Comparison of ENCODE assay signal across 9 mouse cellular contexts in the genomic region with DNA sequence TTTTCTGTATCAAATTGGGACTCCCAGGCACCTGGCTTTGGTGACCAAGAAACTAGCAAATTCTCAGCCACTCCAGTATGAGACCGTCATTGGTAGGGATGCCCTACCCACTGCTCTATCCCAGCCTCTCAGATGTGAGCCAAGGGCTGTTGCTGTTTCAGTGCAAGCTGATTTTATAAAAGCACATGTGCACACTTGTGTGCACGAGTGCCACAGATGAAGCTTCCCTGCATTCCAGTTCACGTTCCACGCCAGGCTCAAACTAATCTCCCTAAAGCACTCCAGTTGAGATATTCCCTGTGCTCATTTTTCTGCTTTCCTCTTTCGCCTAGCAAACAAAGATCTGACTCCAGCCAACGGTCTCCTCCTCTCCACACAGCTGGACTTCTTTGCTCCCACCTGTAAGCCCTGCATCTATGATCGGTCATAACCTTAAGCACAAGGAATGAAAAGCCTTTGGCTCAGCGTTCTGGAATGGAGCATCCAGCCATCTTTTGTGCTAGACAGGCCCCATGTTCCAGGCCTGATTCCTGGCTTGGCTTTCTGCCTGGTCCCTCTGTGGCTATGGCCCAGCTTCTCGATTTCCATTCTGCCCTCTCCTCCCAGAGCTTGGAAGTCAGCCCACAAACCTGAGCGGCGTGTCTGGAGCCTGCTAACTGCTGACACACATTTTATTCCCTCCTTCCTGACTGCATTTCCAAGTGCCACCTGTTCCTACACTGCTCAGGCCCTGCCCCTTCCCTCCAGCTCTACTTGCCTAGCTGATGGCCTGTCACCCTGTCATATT.
DNase-seq lines count a peak whose midpoint lies in the region; ATAC-seq and TF ChIP-seq lines count a peak whose summit lies in the region.
"Had no signal": no experiment of that assay in that cellular context is flagged by ENCODE, and none has a peak within 500 bp of the region (broad histone marks: within the 10 kb centered on the region; RNA-seq: fewer than 3 reads in every experiment).

No protein-coding gene starts in this region.

- no peak for TF ChIP-seq CTCF in hindbrain, postnatal 0 days (IDR thresholded peaks at IDR 0.05; ENCODE audit: low read depth)

- no peaks in the 10 kb centered on the region for H3K27me3 ChIP-seq in hindbrain, postnatal 0 days (ENCODE audit: insufficient read depth, low read length)
- H3K27me3 ChIP-seq in midbrain, embryonic 15.5 days (replicated peaks) = no peaks in the 10 kb centered on the region
- H3K27me3 ChIP-seq: liver, embryonic 15.5 days had no signal

- no peaks in the 10 kb centered on the region for H3K9me3 ChIP-seq in hindbrain, postnatal 0 days (ENCODE audit: low read length)
- H3K9me3 ChIP-seq in midbrain, embryonic 15.5 days = no peaks in the 10 kb centered on the region
- H3K9me3 ChIP-seq: liver, embryonic 15.5 days had no signal

- H3K27ac ChIP-seq in hindbrain, postnatal 0 days = peak overlapping the region; percentile 46
- H3K27ac ChIP-seq in midbrain, embryonic 15.5 days = 0 out of 2 replicates have a peak overlapping the region, but pooled peaks have one; percentile 12
- H3K27ac ChIP-seq: liver, embryonic 15.5 days had no signal

- no peak overlapping the region for H3K4me2 ChIP-seq in hindbrain, postnatal 0 days (ENCODE audit: low read depth, low read length)
- H3K4me2 ChIP-seq in midbrain, embryonic 15.5 days = no peak overlapping the region
- H3K4me2 ChIP-seq: liver, embryonic 15.5 days had no signal

- H3K9ac ChIP-seq in hindbrain, postnatal 0 days (replicated peaks; ENCODE audit: low read length) = no peak overlapping the region
- no peak overlapping the region for H3K9ac ChIP-seq in midbrain, embryonic 15.5 days
- H3K9ac ChIP-seq: liver, embryonic 15.5 days had no signal

- H3K4me1 ChIP-seq in hindbrain, postnatal 0 days (ENCODE audit: insufficient read depth, low read length) = peaks cover 15% of the 10 kb centered on the region; the same call in 1 of the 2 replicates
- H3K4me1 ChIP-seq in midbrain, embryonic 15.5 days = peaks cover 4% of the 10 kb centered on the region; the same call in 1 of the 2 replicates
- H3K4me1 ChIP-seq: liver, embryonic 15.5 days had no signal

- H3K4me3 ChIP-seq in hindbrain, postnatal 0 days (ENCODE audit: low read length) = no peak overlapping the region
- no peak overlapping the region for H3K4me3 ChIP-seq in midbrain, embryonic 15.5 days
- H3K4me3 ChIP-seq: liver, embryonic 15.5 days had no signal

- H3K36me3 ChIP-seq in hindbrain, postnatal 0 days (ENCODE audit: insufficient read depth, low read length) = no peaks in the 10 kb centered on the region
- no peaks in the 10 kb centered on the region for H3K36me3 ChIP-seq in midbrain, embryonic 15.5 days (replicated peaks)
- H3K36me3 ChIP-seq: liver, embryonic 15.5 days had no signal

- peak; percentile 93 for ATAC-seq in cerebellum, adult (ENCODE audit: insufficient number of reproducible peaks, low FRiP score, low TSS enrichment)
- ATAC-seq in hindbrain, postnatal 0 days = peak; percentile 86
- peak; percentile 61 for ATAC-seq in midbrain, embryonic 15.5 days (replicated peaks)

- DNase-seq in NIH3T3 (ENCODE audit: low read depth) = peak; percentile 95
- DNase-seq in gastrocnemius, adult 8-10 months (ENCODE audit: low spot score in 2 of 2) = peak; percentile 75 to 86
- DNase-seq in hindbrain, postnatal 0 days (ENCODE audit: low spot score) = peak; percentile 92
- peak; percentile 24 to 62 for DNase-seq in layer of hippocampus, postnatal 25 days (ENCODE audit: extremely low spot score in 1 of 2, low spot score in 1 of 2)
- no peak for DNase-seq in embryo, embryonic 10.5 days (ENCODE audit: low spot score)
- no peak for DNase-seq in spleen, postnatal 10 days (ENCODE audit: low spot score in 2 of 2)

- 33% methylated on average over 11 of the region's 11 CpGs for WGBS in hindbrain, postnatal 0 days
- WGBS in midbrain, embryonic 15.5 days = 64% methylated on average over 11 of the region's 11 CpGs

Comparison
In these comparisons a context has a peak if more than half of its experiments do, and no peak if none do; other contexts are left out.
1. DNase-seq: peak in NIH3T3 (single experiment), gastrocnemius, adult 8-10 months (2 of 2), hindbrain, postnatal 0 days (single experiment) and layer of hippocampus, postnatal 25 days (2 of 2); none in embryo, embryonic 10.5 days (single experiment) and spleen, postnatal 10 days (0 of 2).
2. Peak in every context shown above with its lines, with median percentiles within 50 percentile points of each other: ATAC-seq.